Mouse (Mus musculus): ENCODE data around the gene Kcnn3.

Gene Kcnn3

GRCm38 (mm10) chr3:89520618-89521502 lies 896 bp downstream of the Kcnn3 start:
- DNase-seq: peak; percentile 56 to 67

- no peak for DNase-seq
Observed at GRCm38 (mm10) chr3:89521503-89521854, 1.5 kb downstream of the Kcnn3 start.

GRCm38 (mm10) chr3:89522450-89523128 lies 2.6 kb downstream of the Kcnn3 start:
- DNase-seq: no peak

- DNase-seq: no peak
Observed at GRCm38 (mm10) chr3:89526298-89527090, 6.5 kb downstream of the Kcnn3 start.

- DNase-seq: peak; percentile 43 to 45
Observed at GRCm38 (mm10) chr3:89529796-89530195, 9.8 kb downstream of the Kcnn3 start.

GRCm38 (mm10) chr3:89534566-89535097 lies 14.7 kb downstream of the Kcnn3 start:
- peak; percentile 61 to 71 for DNase-seq

- DNase-seq: no peak
Observed at GRCm38 (mm10) chr3:89535147-89535546, 15.2 kb downstream of the Kcnn3 start.

- DNase-seq: no peak
Observed at GRCm38 (mm10) chr3:89539036-89539739, 19.2 kb downstream of the Kcnn3 start.

- DNase-seq: peak in 1 of 2 experiments; percentile 14
Observed at GRCm38 (mm10) chr3:89539740-89540370, 19.9 kb downstream of the Kcnn3 start.

GRCm38 (mm10) chr3:89540371-89540743 lies 20.4 kb downstream of the Kcnn3 start:
- no peak for DNase-seq

- peak in 1 of 2 experiments; percentile 54 for DNase-seq
Observed at GRCm38 (mm10) chr3:89546951-89547350, 27.0 kb downstream of the Kcnn3 start.

GRCm38 (mm10) chr3:89548805-89549204 lies 28.8 kb downstream of the Kcnn3 start:
- DNase-seq: no peak

- DNase-seq: peak; percentile 28 to 50
Observed at GRCm38 (mm10) chr3:89549488-89549887, 29.5 kb downstream of the Kcnn3 start.

GRCm38 (mm10) chr3:89551880-89552279 lies 31.9 kb downstream of the Kcnn3 start:
- DNase-seq: no peak

GRCm38 (mm10) chr3:89553432-89553831 lies 33.5 kb downstream of the Kcnn3 start:
- DNase-seq: no peak

- no peak for DNase-seq
Observed at GRCm38 (mm10) chr3:89553946-89554345, 34.0 kb downstream of the Kcnn3 start.

- no peak for DNase-seq
Observed at GRCm38 (mm10) chr3:89554587-89554986, 34.6 kb downstream of the Kcnn3 start.

GRCm38 (mm10) chr3:89557811-89558210 lies 37.8 kb downstream of the Kcnn3 start:
- DNase-seq: no peak

- DNase-seq: no peak
Observed at GRCm38 (mm10) chr3:89558972-89559910, 39.3 kb downstream of the Kcnn3 start.

GRCm38 (mm10) chr3:89561386-89561785 lies 41.4 kb downstream of the Kcnn3 start:
- DNase-seq: no peak

- peak; percentile 43 to 62 for DNase-seq
Observed at GRCm38 (mm10) chr3:89565371-89565770, 45.4 kb downstream of the Kcnn3 start.

Measured in kidney, postnatal 4 days (tissue).